Mouse (Mus musculus) right cerebral cortex, adult 18-20 months (tissue): Measurements from ENCODE around the gene Il12rb1.
A peak's percentile ranks its signal among the peaks of the same experiment; 100 is the strongest.

Experiments
- DNase-seq: peaks from one replicate; pipeline ENCODE4 v3.0.0; 2022; ENCODE audit warnings: mixed read lengths

The Il12rb1 gene

DNA sequence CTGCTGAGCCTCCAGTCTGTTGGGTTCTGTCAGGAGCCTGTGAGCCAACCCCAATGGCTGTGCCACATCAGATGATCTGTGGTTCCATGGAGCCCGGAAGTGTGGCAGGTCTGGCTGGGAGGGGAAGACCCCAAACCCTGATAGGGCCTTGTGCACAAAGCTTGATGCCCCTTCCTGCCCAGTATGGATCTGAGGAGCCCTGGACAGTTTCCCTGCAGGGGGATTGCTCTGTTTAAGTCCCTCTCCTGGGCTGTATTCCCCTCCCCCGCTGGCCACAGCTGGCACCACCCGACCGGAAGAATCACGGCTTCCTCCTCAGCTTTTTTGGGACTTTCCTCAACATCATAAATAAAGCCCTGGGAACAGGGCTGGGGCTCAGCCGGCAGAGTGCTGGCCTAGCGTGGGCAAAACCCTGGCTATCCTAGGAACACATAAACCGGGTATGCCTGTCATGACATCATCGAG is 24.8 kb downstream of the Il12rb1 start:
- DNase-seq: no peak

- DNase-seq: peak; percentile 74
These were observed 25.3 kb downstream of the Il12rb1 start for GRCm38 (mm10) chr8:70833520-70833919.

DNA sequence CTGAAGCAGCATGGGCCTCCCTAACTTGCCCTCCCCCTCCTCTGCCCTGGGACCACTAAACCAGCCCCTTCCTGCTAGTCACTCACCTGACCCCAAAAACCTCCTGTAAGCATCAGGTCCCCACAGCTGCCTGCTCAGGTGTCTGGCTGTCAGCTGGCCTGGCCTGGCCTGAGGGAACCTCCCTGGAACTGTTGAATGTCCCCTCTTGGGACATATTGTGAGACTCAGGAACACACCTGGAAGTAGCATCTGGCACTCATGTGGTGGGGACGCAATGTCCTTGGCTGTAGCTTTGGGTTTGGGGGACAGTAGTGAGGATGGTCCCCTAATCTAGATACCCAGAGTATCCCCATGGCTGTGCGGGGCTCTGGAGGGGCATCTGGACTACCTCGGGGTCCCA is 25.8 kb downstream of the Il12rb1 start:
- DNase-seq: no peak

GRCm38 (mm10) chr8:70836666-70837065 is 28.4 kb downstream of the Il12rb1 start:
- no peak for DNase-seq

DNA sequence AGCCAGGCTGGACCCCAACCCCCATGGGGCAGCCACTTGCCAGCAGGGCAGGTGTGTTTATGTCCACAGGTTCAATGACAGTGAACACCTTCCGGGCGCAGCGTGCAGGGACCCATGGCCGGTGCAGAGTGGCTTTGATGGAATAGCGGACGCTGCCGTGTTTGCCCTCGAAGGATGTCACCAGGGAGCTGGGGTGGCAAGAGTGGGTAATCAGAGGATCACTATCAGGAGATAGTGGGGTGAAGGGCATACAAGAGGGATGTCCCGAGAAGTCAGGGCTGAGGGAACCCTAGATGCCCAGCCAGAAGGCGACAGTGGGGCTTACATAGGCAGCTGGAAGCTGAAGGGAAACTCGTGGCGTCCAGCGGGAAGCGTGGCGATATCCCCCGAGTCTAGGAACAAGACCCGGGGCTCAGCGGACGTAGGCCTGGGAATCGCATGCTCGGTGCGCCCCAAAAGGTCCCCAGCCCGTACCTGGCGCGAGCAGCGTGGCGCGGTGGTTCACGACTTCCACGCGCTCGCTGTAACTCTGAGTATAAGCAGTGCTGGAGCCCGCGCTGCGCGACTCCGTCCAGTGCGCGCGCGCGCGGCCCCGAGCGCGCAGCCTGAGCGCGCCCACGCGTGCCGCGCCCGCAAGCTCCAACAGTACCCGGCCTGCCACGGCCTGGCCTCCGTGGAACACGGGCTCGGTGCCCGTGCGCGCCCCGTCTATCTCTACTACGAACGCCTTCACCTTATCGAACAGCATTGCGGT is 30.6 kb downstream of the Il12rb1 start:
- no peak for DNase-seq

DNA sequence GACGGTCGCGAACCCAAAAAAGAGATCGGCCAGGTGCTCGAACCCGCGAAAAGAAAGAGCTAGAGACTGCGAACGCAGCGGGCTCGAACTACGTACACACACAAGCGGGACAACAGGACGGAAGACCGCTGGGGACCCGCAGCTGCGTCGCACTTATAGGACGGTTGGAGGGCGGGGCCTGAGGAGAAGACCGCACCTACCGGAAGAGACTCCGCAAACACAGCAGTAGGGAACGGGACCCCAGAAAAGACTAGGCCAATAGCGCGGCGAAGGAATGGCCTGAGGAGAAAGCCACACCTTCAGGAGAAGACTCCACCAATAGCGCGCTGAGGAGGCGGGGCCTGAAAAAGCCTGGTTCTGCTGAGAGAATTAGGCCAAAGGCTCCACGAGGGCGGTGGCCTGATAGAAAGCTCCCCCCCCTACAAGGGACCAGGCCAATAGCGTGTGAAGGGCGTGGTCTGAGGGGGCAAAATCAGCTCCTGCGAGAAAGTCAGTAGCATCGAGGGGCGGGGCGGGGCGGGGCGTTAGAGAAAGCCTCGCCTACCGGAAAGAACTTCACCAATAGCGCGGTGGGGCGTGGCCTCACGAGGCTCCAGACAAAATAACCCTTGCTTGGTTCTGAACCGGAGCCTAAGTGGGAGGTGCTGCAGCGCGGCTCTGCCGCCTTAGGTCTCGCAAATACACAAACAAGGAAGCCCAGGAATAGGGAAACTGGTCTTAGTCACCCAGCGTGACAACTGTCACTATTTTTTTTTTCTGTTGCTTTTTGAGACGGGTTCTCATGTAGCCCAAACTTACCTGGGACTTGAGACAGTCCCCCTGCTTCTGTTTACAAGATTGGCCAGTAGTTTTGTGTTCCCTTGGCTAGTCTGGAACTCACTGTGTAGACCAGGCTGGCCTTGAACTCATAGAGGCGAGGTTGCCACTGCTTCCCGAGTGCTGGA is 31.4 kb downstream of the Il12rb1 start, which contains the start of gene Arrdc2:
Gene Arrdc2 (minus strand): TSS at position 313 of the 944 bp plus-strand sequence.
- DNase-seq: peak; percentile 99

GRCm38 (mm10) chr8:70840590-70840989 is 32.3 kb downstream of the Il12rb1 start:
- DNase-seq: no peak

GRCm38 (mm10) chr8:70841147-70842072 is 33.2 kb downstream of the Il12rb1 start:
- peak; percentile 87 for DNase-seq

DNA sequence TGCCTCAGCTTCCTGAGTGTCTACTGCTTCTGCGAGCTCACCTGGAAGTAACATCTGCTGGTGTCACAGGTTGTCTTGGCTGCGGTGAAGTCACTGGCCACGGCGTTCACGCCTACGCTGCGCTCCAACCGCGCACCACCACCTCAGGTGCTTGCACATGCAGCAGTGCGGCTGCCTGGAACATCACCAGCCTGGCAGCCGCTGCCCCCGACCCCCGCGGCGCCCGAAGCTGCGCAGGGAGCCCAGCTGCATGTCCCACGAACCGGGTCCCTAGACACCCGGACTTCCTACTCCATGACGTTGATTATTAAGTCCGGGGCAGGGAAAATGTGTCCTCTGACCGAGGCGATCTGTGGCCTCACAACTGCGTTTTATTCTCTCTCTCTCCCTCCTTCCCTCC is 34.2 kb downstream of the Il12rb1 start:
- no peak for DNase-seq

DNA sequence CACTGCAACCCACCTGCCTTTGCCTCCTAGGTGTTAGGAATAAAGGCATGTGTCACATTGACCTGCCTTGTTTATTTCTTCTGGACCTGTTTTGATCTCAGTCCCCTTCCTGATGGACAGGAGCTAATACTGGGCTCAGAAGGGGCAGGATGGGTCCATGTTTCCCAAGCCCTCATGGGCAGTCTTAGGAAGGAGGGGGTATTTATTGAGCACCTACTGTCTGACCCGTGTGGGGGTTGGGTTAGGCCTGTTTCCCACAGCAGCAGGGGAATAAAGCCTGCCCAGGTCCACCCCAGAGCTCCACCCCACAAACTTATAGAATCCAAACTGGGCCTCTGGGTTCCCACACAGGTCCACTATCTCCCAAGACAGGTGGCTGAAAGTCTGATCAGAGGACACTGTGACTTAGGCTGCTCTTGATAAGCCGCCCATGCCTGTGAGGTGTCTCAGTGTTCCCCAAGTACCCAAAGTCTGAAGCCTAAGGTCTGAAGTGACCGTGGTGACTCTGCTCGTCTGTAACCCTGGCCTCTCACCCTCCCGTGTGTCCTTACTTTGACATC is 35.0 kb downstream of the Il12rb1 start:
- DNase-seq: no peak

- DNase-seq: no peak
These were observed 35.7 kb downstream of the Il12rb1 start for GRCm38 (mm10) chr8:70843941-70844340.

DNA sequence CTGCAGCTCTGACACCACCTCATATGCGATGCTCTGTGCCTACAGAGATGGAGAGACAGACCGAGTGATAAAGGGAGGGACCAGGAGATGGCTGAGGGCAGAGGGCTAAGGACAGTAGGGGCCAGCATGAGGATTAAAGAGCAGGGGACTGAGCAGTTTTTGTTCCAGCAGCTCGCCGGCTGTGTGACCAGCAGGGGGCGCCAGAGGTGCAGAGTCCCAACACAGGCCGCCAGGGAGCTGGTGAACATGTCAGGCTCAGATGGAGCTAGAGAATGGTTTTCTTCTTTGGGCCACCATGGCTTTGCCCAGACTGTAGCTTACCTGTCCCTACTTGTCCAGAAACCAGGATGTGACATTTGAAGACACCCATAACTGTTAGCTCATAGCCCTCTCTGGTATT is 36.3 kb downstream of the Il12rb1 start:
- DNase-seq: peak; percentile 86

GRCm38 (mm10) chr8:70845108-70845507 is 36.9 kb downstream of the Il12rb1 start:
- no peak for DNase-seq

GRCm38 (mm10) chr8:70846371-70847154 is 38.3 kb downstream of the Il12rb1 start:
- no peak for DNase-seq

DNA sequence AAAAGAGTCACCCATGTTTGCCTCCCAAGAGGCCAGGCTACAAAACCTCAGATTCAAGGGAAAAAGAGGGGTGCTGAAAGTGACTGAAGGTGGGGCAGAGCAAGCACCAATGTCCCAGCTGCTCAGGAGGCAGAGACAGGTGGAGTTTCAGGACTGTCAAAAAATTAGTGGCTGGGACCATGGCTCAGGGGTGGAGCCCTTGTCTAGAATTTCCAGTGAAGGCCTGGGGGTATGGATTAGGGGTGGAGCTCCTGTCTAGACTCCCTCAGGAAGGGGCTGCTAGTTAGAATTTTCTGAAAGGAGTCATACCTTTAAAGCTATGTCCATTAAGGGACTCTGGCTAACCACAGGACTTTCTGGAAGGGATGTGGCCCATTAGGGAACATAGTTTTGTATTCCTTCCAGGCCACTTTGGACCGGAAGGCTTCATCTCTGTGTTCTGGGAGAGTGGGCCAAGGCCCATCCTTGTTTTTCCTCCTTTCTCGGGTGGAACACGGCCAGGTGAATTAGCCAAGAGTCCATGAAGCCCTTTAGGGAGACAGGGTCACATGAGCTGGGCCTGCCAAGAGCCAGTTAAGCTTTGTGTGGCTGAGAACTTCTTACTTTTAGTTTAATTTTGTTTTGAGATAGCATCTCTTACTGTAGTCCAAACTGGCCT is 41.2 kb downstream of the Il12rb1 start:
- DNase-seq: no peak

- no peak for DNase-seq
These were observed 42.0 kb downstream of the Il12rb1 start for GRCm38 (mm10) chr8:70850132-70850845.

DNA sequence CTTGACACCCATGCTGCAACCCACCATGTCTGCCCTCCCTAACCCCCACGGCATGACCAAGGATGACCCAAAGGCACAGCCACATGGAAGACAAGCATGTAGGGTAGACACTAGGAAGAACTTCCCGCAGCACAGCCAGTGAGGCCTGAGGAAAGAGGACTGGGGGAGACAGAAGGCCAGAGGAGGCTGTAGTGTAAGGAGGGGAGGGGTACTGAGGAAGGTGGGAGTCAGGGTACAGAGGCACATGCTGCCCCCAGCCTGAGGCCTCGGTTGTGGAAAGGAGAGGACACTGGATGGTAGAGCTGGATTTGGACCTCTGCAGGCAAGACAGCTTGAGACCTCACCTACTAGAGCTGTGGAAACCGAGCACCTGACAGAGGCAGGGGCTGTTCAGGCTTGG is 42.7 kb downstream of the Il12rb1 start:
- no peak for DNase-seq

- DNase-seq: no peak
These were observed 43.6 kb downstream of the Il12rb1 start for GRCm38 (mm10) chr8:70851837-70852236.

- DNase-seq: no peak
These were observed 44.5 kb downstream of the Il12rb1 start for GRCm38 (mm10) chr8:70852595-70853231.

DNA sequence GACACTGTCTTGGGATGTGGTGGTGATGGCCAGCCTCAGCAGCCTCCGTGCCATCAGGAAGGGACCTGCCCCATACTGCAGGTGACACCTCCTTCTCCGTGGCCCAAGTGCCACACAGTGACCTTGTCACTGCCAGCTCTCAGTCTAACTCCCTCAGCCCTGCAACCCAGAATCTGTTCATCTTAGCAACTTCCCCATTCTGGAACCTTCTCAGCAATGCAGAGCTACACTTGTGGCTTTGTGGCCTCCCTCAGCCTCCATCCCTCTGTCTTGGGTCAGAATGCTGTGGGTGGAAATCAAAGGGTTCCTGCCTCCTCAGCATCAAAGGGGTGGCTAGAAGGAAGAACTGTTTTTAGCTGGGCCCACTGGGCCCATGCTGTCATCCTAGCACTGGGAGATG is 45.6 kb downstream of the Il12rb1 start:
- DNase-seq: no peak
